In the genomic region with DNA sequence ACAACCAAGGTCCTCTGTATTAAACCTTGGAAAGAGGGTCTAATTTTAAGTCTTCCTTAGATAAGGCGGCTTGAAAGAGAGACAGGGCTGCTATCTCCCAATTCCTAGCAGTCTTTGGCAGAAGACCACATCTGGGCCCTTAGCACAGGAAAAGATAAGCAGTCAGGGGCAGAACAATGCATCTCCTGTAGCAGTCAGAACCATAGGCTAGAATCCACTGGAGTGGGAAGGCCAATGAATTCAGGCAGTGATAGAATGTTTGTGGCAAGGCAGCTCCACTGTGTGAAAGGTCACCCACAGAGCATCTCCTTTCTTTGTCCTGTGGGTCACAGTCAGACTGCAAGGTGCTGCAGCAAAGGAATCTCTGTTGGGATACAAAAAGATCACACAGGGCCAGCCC, we compare ENCODE assay signal across 11 mouse cellular contexts.
A peak's percentile ranks its signal among the peaks of the same experiment; 100 is the strongest.
DNase-seq lines count a peak whose midpoint lies in the region; ATAC-seq and TF ChIP-seq lines count a peak whose summit lies in the region.
"Had no signal": no experiment of that assay in that cellular context is flagged by ENCODE, and none has a peak within 500 bp of the region (broad histone marks: within the 10 kb centered on the region; RNA-seq: fewer than 3 reads in every experiment).

No protein-coding gene starts in this region.

- TF ChIP-seq CTCF in midbrain, postnatal 0 days (IDR thresholded peaks at IDR 0.05): no peak

- no peak overlapping the region for H3K4me3 ChIP-seq in heart, embryonic 10.5 days
- H3K4me3 ChIP-seq in midbrain, embryonic 11.5 days (ENCODE audit: low read depth, low read length): no peak overlapping the region
- no peak overlapping the region for H3K4me3 ChIP-seq in midbrain, postnatal 0 days (ENCODE audit: low read depth, low read length)
- H3K4me3 ChIP-seq: embryonic facial prominence, embryonic 13.5 days; liver, embryonic 15.5 days had no signal

- no peak for ATAC-seq in midbrain, embryonic 11.5 days (ENCODE audit: low FRiP score)
- ATAC-seq in midbrain, postnatal 0 days (ENCODE audit: low FRiP score): no peak
- ATAC-seq: Patski had no signal

- intact Hi-C loops in heart, postnatal 10 days (cut with DNase I): no loop called here
- intact Hi-C loops in left cerebral cortex, postnatal 36 days (cut with DNase I): no loop called here

- H3K4me2 ChIP-seq in midbrain, embryonic 11.5 days: no peak overlapping the region
- H3K4me2 ChIP-seq in midbrain, postnatal 0 days (ENCODE audit: low read depth, low read length, poor library complexity, severe bottlenecking): no peak overlapping the region
- H3K4me2 ChIP-seq: embryonic facial prominence, embryonic 13.5 days; liver, embryonic 15.5 days had no signal

- no peak overlapping the region for H3K9ac ChIP-seq in midbrain, embryonic 11.5 days (ENCODE audit: low read length)
- H3K9ac ChIP-seq in midbrain, postnatal 0 days (replicated peaks; ENCODE audit: low read length, poor library complexity, severe bottlenecking): no peak overlapping the region
- H3K9ac ChIP-seq: embryonic facial prominence, embryonic 13.5 days; liver, embryonic 15.5 days had no signal

- DNase-seq in heart, embryonic 10.5 days (ENCODE audit: low spot score): no peak
- DNase-seq in heart, adult 8-10 months (ENCODE audit: low spot score): no peak
- DNase-seq in midbrain, embryonic 11.5 days (ENCODE audit: low spot score, missing footprints): peak; percentile 81
- no peak for DNase-seq in midbrain, postnatal 0 days (ENCODE audit: low spot score)
- DNase-seq in heart, postnatal 10 days: peak; percentile 24
- DNase-seq in lung, postnatal 25 days (ENCODE audit: low spot score): peak; percentile 62
- no peak for DNase-seq in left cerebral cortex, postnatal 36 days (ENCODE audit: low spot score in 2 of 2)
- DNase-seq in layer of hippocampus, postnatal 25 days (ENCODE audit: extremely low spot score in 1 of 2, low spot score in 1 of 2): no peak

- peaks cover 55% of the 10 kb centered on the region for H3K4me1 ChIP-seq in heart, embryonic 10.5 days
- peaks cover 11% of the 10 kb centered on the region for H3K4me1 ChIP-seq in midbrain, embryonic 11.5 days (ENCODE audit: control insufficient read depth, insufficient read depth, low read length)
- H3K4me1 ChIP-seq in midbrain, postnatal 0 days (ENCODE audit: insufficient read depth, low read length): peaks cover 9% of the 10 kb centered on the region; the same call in 1 of the 2 replicates

- peak overlapping the region; percentile 53 for H3K27ac ChIP-seq in heart, embryonic 10.5 days
- H3K27ac ChIP-seq in midbrain, embryonic 11.5 days (ENCODE audit: low read depth, low read length): no peak overlapping the region
- no peak overlapping the region for H3K27ac ChIP-seq in midbrain, postnatal 0 days (ENCODE audit: low read depth, low read length)
- H3K27ac ChIP-seq: liver, embryonic 15.5 days had no signal

- 9% methylated on average over 1 of the region's 1 CpGs for WGBS in heart, embryonic 10.5 days
- WGBS in midbrain, embryonic 11.5 days: 68% methylated on average over 1 of the region's 1 CpGs
- 84% methylated on average over 1 of the region's 1 CpGs for WGBS in midbrain, postnatal 0 days

- no peaks in the 10 kb centered on the region for H3K27me3 ChIP-seq in heart, embryonic 10.5 days (ENCODE audit: insufficient read depth, poor library complexity, severe bottlenecking)
- no peaks in the 10 kb centered on the region for H3K27me3 ChIP-seq in midbrain, embryonic 11.5 days (ENCODE audit: control insufficient read depth, insufficient read depth, low read length)
- no peaks in the 10 kb centered on the region for H3K27me3 ChIP-seq in midbrain, postnatal 0 days (ENCODE audit: insufficient read depth, low read length)
- H3K27me3 ChIP-seq: embryonic facial prominence, embryonic 13.5 days; liver, embryonic 15.5 days; Patski had no signal

- H3K9me3 ChIP-seq in heart, embryonic 10.5 days: no peaks in the 10 kb centered on the region
- no peaks in the 10 kb centered on the region for H3K9me3 ChIP-seq in midbrain, embryonic 11.5 days (ENCODE audit: control insufficient read depth, low read length)
- H3K9me3 ChIP-seq in midbrain, postnatal 0 days (ENCODE audit: low read length): no peaks in the 10 kb centered on the region
- H3K9me3 ChIP-seq: embryonic facial prominence, embryonic 13.5 days; liver, embryonic 15.5 days had no signal

- no peaks in the 10 kb centered on the region for H3K36me3 ChIP-seq in heart, embryonic 10.5 days
- no peaks in the 10 kb centered on the region for H3K36me3 ChIP-seq in midbrain, embryonic 11.5 days (ENCODE audit: control insufficient read depth, insufficient read depth, low read length)
- no peaks in the 10 kb centered on the region for H3K36me3 ChIP-seq in midbrain, postnatal 0 days (ENCODE audit: insufficient read depth, low read length)
- H3K36me3 ChIP-seq: embryonic facial prominence, embryonic 13.5 days; liver, embryonic 15.5 days had no signal

Comparison
In these comparisons a context has a peak if more than half of its experiments do, and no peak if none do; other contexts are left out.
1. DNase-seq: peak in midbrain, embryonic 11.5 days (single experiment), heart, postnatal 10 days (2 of 2) and lung, postnatal 25 days (single experiment); none in heart, embryonic 10.5 days (single experiment), heart, adult 8-10 months (single experiment), midbrain, postnatal 0 days (single experiment), left cerebral cortex, postnatal 36 days (0 of 2) and layer of hippocampus, postnatal 25 days (0 of 2).